Comparison of ENCODE assay signal across 10 mouse cellular contexts in the genomic region with DNA sequence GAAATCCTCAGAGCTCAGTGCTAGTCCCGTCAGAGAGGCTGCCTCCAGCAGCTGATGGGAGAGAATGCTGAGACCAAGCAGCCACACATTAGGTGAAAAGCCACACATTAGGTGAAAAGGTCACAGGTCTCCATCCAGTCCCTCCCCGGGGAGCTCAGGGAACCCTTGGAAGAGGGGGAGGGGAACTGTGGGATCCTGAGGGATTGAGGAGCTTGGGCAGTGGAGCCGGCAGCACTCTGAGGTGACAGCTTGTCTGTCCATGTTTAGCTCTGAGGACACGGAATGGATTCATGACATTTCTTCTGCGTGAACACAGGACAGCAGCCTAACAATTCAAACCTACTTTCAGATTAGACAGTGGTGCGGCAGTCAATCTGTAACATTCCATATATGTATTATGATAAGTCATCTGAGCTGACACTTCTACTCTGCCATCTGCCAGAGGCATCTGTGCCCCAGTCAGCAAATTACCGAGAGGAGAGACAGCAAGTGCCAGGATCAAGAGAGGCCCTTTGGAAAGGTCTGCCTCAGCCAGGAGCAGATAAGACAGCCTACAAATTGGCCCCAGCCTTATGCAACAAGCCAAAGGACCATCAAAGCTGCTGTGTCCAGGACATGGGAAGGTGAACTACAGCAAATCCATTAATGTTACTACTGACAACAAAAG. TPM values are rescaled to one million over a fixed set of nuclear protein-coding genes. Genes with fewer than 3 reads are reported as not detected.
A peak's percentile ranks its signal among the peaks of the same experiment; 100 is the strongest.
DNase-seq lines count a peak whose midpoint lies in the region; ATAC-seq and TF ChIP-seq lines count a peak whose summit lies in the region.
"Had no signal": no experiment of that assay in that cellular context is flagged by ENCODE, and none has a peak within 500 bp of the region (broad histone marks: within the 10 kb centered on the region; RNA-seq: fewer than 3 reads in every experiment).

No protein-coding gene starts in this region.

- peaks cover 12% of the 10 kb centered on the region for H3K4me1 ChIP-seq in intestine, embryonic 15.5 days (replicated peaks)
- H3K4me1 ChIP-seq in liver, postnatal 0 days (ENCODE audit: insufficient read depth): peaks cover 17% of the 10 kb centered on the region; the same call in 1 of the 2 replicates
- peaks cover 42% of the 10 kb centered on the region for H3K4me1 ChIP-seq in kidney, embryonic 15.5 days
- H3K4me1 ChIP-seq: stomach, embryonic 15.5 days had no signal

- H3K27ac ChIP-seq in intestine, embryonic 15.5 days: peak overlapping the region; percentile 57
- H3K27ac ChIP-seq in liver, postnatal 0 days (ENCODE audit: low read depth): no peak overlapping the region
- H3K27ac ChIP-seq in kidney, embryonic 15.5 days: no peak overlapping the region
- H3K27ac ChIP-seq: kidney, postnatal 0 days; stomach, embryonic 15.5 days had no signal

- no peaks in the 10 kb centered on the region for H3K36me3 ChIP-seq in intestine, embryonic 15.5 days
- H3K36me3 ChIP-seq in liver, postnatal 0 days (replicated peaks; ENCODE audit: insufficient read depth, low read length): peaks cover 6% of the 10 kb centered on the region; the same call in 1 of the 2 replicates
- H3K36me3 ChIP-seq in kidney, embryonic 15.5 days: peaks cover 41% of the 10 kb centered on the region

- whole genome bisulfite sequencing in intestine, embryonic 15.5 days: 50% methylated on average over 7 of the region's 7 CpGs
- WGBS in liver, postnatal 0 days (ENCODE audit: insufficient replicate concordance): 56% methylated on average over 7 of the region's 7 CpGs
- WGBS in kidney, embryonic 15.5 days: 50% methylated on average over 7 of the region's 7 CpGs

- H3K27me3 ChIP-seq in intestine, embryonic 15.5 days (replicated peaks): no peaks in the 10 kb centered on the region
- no peaks in the 10 kb centered on the region for H3K27me3 ChIP-seq in liver, postnatal 0 days (ENCODE audit: insufficient read depth, low read length)
- H3K27me3 ChIP-seq in kidney, embryonic 15.5 days: no peaks in the 10 kb centered on the region
- H3K27me3 ChIP-seq: stomach, embryonic 15.5 days had no signal

- no peaks in the 10 kb centered on the region for H3K9me3 ChIP-seq in intestine, embryonic 15.5 days
- no peaks in the 10 kb centered on the region for H3K9me3 ChIP-seq in liver, postnatal 0 days (ENCODE audit: low read length)
- H3K9me3 ChIP-seq in kidney, embryonic 15.5 days (replicated peaks): no peaks in the 10 kb centered on the region
- H3K9me3 ChIP-seq: stomach, embryonic 15.5 days had no signal

- no peak for TF ChIP-seq CTCF in liver, postnatal 0 days (IDR thresholded peaks at IDR 0.05; ENCODE audit: low read depth)

- H3K4me3 ChIP-seq in intestine, embryonic 15.5 days (replicated peaks): no peak overlapping the region
- no peak overlapping the region for H3K4me3 ChIP-seq in liver, postnatal 0 days (ENCODE audit: low read depth, low read length)
- no peak overlapping the region for H3K4me3 ChIP-seq in kidney, embryonic 15.5 days (replicated peaks)
- H3K4me3 ChIP-seq: stomach, embryonic 15.5 days had no signal

- ATAC-seq in intestine, embryonic 15.5 days: no peak
- ATAC-seq in liver, postnatal 0 days: no peak
- no peak for ATAC-seq in kidney, embryonic 15.5 days (replicated peaks; ENCODE audit: low FRiP score)

- no peak overlapping the region for H3K9ac ChIP-seq in intestine, embryonic 15.5 days
- H3K9ac ChIP-seq in liver, postnatal 0 days (replicated peaks): no peak overlapping the region
- no peak overlapping the region for H3K9ac ChIP-seq in kidney, embryonic 15.5 days
- H3K9ac ChIP-seq: stomach, embryonic 15.5 days had no signal

- TF ChIP-seq EP300 in liver, postnatal 0 days (IDR thresholded peaks at IDR 0.05; ENCODE audit: low read depth): no peak

- peak; percentile 23 for DNase-seq in heart, adult 8-10 months (ENCODE audit: low spot score)
- DNase-seq in heart, adult 11 months: no peak
- DNase-seq in R1 (ENCODE audit: low read depth, low spot score): peak; percentile 17
- peak; percentile 75 for DNase-seq in cerebellum, adult 8-10 months
- DNase-seq in spleen, adult 12 weeks (ENCODE audit: low spot score): no peak
- no peak for DNase-seq in liver, postnatal 0 days

- H3K4me2 ChIP-seq in intestine, embryonic 15.5 days (replicated peaks): no peak overlapping the region
- no peak overlapping the region for H3K4me2 ChIP-seq in liver, postnatal 0 days (ENCODE audit: low read depth, low read length)
- H3K4me2 ChIP-seq in kidney, embryonic 15.5 days: no peak overlapping the region
- H3K4me2 ChIP-seq: stomach, embryonic 15.5 days had no signal

RNA-seq across cellular contexts. Expression of gene Agpat3, which starts 28.9 kb away (rescaled TPM):
- 100 to 1,000 TPM; 206 to 254 (median 219) TPM for total RNA-seq in heart, adult 8-10 months (2022)
- 58.2 and 70.6 TPM in 2 replicates for polyA plus RNA-seq in intestine, embryonic 15.5 days (2015; fragmentation: Nextera tagmentation; extraction: Ambion mirVana)
- 154 and 171 TPM in 2 replicates for polyA plus RNA-seq in liver, postnatal 0 days (2015; fragmentation: Nextera tagmentation; extraction: Ambion mirVana)
- polyA plus RNA-seq in kidney, embryonic 15.5 days (2015; fragmentation: Nextera tagmentation; extraction: Ambion mirVana): 84.9 and 88.7 TPM in 2 replicates

Comparison
In these comparisons a context has a peak if more than half of its experiments do, and no peak if none do; other contexts are left out.
1. DNase-seq: peak in heart, adult 8-10 months (single experiment), R1 (single experiment) and cerebellum, adult 8-10 months (single experiment); none in heart, adult 11 months (single experiment), spleen, adult 12 weeks (single experiment) and liver, postnatal 0 days (single experiment).